Mouse (Mus musculus): ENCODE results near the gene Exo1.

Exo1 gene

GRCm38 (mm10) chr1:175950851-175951250 lies 70.5 kb downstream of the Exo1 start:
- DNase-seq (ENCODE audit: low read depth, low spot score), result no peak

- DNase-seq (ENCODE audit: low read depth, low spot score), result no peak
Measured at GRCm38 (mm10) chr1:175961786-175962185, 81.4 kb downstream of the Exo1 start.

Measured in ZHBTc4 (cell line).